Mouse (Mus musculus): ENCODE data around the gene Ccdc97.

- TF ChIP-seq CTCF (IDR thresholded peaks at IDR 0.05; ENCODE audit: borderline replicate concordance, extremely low read depth, insufficient read depth, insufficient read length), result no peak
- no peak for TF ChIP-seq POLR2A (IDR thresholded peaks at IDR 0.05; ENCODE audit: borderline replicate concordance, extremely low read depth, insufficient read depth, insufficient read length, poor library complexity, severe bottlenecking)
Measured at GRCm38 (mm10) chr7:25720760-25721159, 1.9 kb upstream of the Ccdc97 start.

Measured in brain, embryonic 14.5 days (tissue).